Comparison of ENCODE assay signal across 14 mouse cellular contexts in genomic region chr3:121844658-121845057, GRCm38 (mm10).
"Had no signal": no experiment of that assay in that cellular context is flagged by ENCODE, and none has a peak within 500 bp of the region (broad histone marks: within the 10 kb centered on the region; RNA-seq: fewer than 3 reads in every experiment).

No protein-coding gene starts in this region.

- H3K27me3 ChIP-seq: neural tube, embryonic 12.5 days; stomach, embryonic 15.5 days had no signal

- H3K4me1 ChIP-seq: neural tube, embryonic 12.5 days; stomach, embryonic 15.5 days had no signal

- H3K36me3 ChIP-seq: midbrain, embryonic 10.5 days; neural tube, embryonic 12.5 days; stomach, embryonic 15.5 days had no signal

- H3K9me3 ChIP-seq: midbrain, embryonic 10.5 days; neural tube, embryonic 12.5 days; stomach, embryonic 15.5 days had no signal

- H3K4me3 ChIP-seq: midbrain, embryonic 10.5 days; neural tube, embryonic 12.5 days; stomach, embryonic 15.5 days had no signal

- H3K27ac ChIP-seq: liver, embryonic 14.5 days; midbrain, embryonic 10.5 days; neural tube, embryonic 12.5 days; stomach, embryonic 15.5 days had no signal

- H3K9ac ChIP-seq: liver, embryonic 14.5 days; neural tube, embryonic 12.5 days; stomach, embryonic 15.5 days had no signal

- H3K4me2 ChIP-seq: neural tube, embryonic 12.5 days; stomach, embryonic 15.5 days had no signal

- DNase-seq: kidney, adult 18-20 months; kidney, postnatal 36 days; layer of hippocampus, adult 9-11 months; left cerebral cortex, postnatal 4 days; lung, adult 18-20 months; midbrain, embryonic 14.5 days; right cerebral cortex, postnatal 4 days; spleen, adult 18-20 months; thymus, adult 2 months; thymus, postnatal 25 days had no signal
